22 mouse cellular contexts compared by ENCODE assay signal in the genomic region with DNA sequence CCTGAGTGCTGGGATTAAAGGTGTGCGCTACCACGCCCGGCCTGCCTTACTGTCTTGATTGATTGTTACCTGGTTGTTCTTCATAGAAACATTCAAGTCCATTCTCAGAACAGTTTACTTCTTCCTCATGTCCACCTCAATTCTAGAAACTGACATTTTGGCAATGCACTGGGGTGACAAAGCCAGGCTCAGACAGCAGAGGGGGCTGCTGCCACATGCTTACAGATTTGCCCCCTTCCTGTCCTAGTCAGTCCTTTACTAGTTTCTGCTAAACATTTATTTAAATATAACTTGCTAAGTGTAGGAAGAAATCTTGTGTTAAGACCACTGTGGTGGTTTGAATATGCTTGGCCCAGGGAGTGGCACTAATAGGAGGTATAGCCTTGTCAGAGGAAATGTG.
DNase-seq lines count a peak whose midpoint lies in the region; TF ChIP-seq lines count a peak whose summit lies in the region.
"Had no signal": no experiment of that assay in that cellular context is flagged by ENCODE, and none has a peak within 500 bp of the region (broad histone marks: within the 10 kb centered on the region; RNA-seq: fewer than 3 reads in every experiment).

No protein-coding gene starts in this region.

- no peak overlapping the region for H3K9ac ChIP-seq in ES-Bruce4 (ENCODE audit: low read depth, poor library complexity, severe bottlenecking)
- H3K9ac ChIP-seq: embryonic facial prominence, embryonic 12.5 days; intestine, embryonic 15.5 days; kidney, embryonic 15.5 days; limb, embryonic 13.5 days had no signal

- H3K4me3 ChIP-seq in kidney, adult 2 months (ENCODE audit: insufficient read depth, low read depth, low read length), result no peak overlapping the region
- H3K4me3 ChIP-seq in lung, adult 2 months (replicated peaks; ENCODE audit: extremely low read depth, low read depth, low read length), result no peak overlapping the region
- H3K4me3 ChIP-seq in ES-Bruce4 (ENCODE audit: low read depth, low read length), result no peak overlapping the region
- H3K4me3 ChIP-seq in bone marrow, adult 2 months (replicated peaks; ENCODE audit: control insufficient read depth, low read depth, low read length), result no peak overlapping the region
- H3K4me3 ChIP-seq: embryonic facial prominence, embryonic 12.5 days; intestine, embryonic 15.5 days; kidney, embryonic 15.5 days; limb, embryonic 13.5 days had no signal

- TF ChIP-seq CTCF in kidney, adult 2 months (conservative IDR thresholded peaks at IDR 0.05; ENCODE audit: insufficient read depth, insufficient read length, low read depth, low read length), result 0 out of 2 replicates have a peak, but pooled peaks have one; percentile 21
- peak; percentile 19; the same call in 1 of the 2 replicates for TF ChIP-seq CTCF in lung, adult 2 months (IDR thresholded peaks at IDR 0.05; ENCODE audit: insufficient read depth, low read length)
- peak; percentile 12 for TF ChIP-seq CTCF in ES-Bruce4 (IDR thresholded peaks at IDR 0.05; ENCODE audit: low read depth, low read length)
- TF ChIP-seq CTCF in bone marrow, adult 2 months (IDR thresholded peaks at IDR 0.05; ENCODE audit: control insufficient read depth, insufficient read depth, low read length), result peak; percentile 17; the same call in 1 of the 2 replicates

- no peaks in the 10 kb centered on the region for H3K9me3 ChIP-seq in ES-Bruce4 (replicated peaks; ENCODE audit: control insufficient read depth, insufficient read depth, low read length, poor library complexity, severe bottlenecking)
- H3K9me3 ChIP-seq: embryonic facial prominence, embryonic 12.5 days; G1E; intestine, embryonic 15.5 days had no signal

- H3K27ac ChIP-seq in kidney, adult 2 months (ENCODE audit: insufficient read depth, low read depth, low read length), result no peak overlapping the region
- H3K27ac ChIP-seq in ES-Bruce4 (ENCODE audit: insufficient read depth, low read length), result no peak overlapping the region
- no peak overlapping the region for H3K27ac ChIP-seq in bone marrow, adult 2 months (ENCODE audit: control insufficient read depth, insufficient read depth, low read depth, low read length, poor library complexity)
- H3K27ac ChIP-seq: embryonic facial prominence, embryonic 12.5 days; intestine, embryonic 15.5 days; kidney, embryonic 15.5 days; limb, embryonic 13.5 days; macrophage had no signal

- H3K27me3 ChIP-seq in kidney, adult 2 months (replicated peaks; ENCODE audit: control insufficient read depth, insufficient read depth, low read length), result no peaks in the 10 kb centered on the region
- no peaks in the 10 kb centered on the region for H3K27me3 ChIP-seq in ES-Bruce4 (ENCODE audit: control insufficient read depth, insufficient read depth, low read length, poor library complexity, severe bottlenecking)
- H3K27me3 ChIP-seq: embryonic facial prominence, embryonic 12.5 days; intestine, embryonic 15.5 days; kidney, embryonic 15.5 days; Patski had no signal

- no peak for TF ChIP-seq POLR2A in kidney, adult 2 months (IDR thresholded peaks at IDR 0.05; ENCODE audit: low read depth, low read length)
- TF ChIP-seq POLR2A in lung, adult 2 months (IDR thresholded peaks at IDR 0.05; ENCODE audit: borderline replicate concordance, extremely low read depth, low read depth, low read length), result no peak
- no peak for TF ChIP-seq POLR2A in ES-Bruce4 (IDR thresholded peaks at IDR 0.05; ENCODE audit: insufficient read depth, low read length)
- TF ChIP-seq POLR2A in bone marrow, adult 2 months (IDR thresholded peaks at IDR 0.05; ENCODE audit: borderline replicate concordance, control insufficient read depth, low read depth, low read length), result no peak

- no peak for TF ChIP-seq EP300 in ES-Bruce4 (IDR thresholded peaks at IDR 0.05; ENCODE audit: insufficient read depth, low read depth, low read length)

- 96% methylated on average over 3 of the region's 3 CpGs for WGBS in kidney, adult 2 months
- 99% methylated on average over 3 of the region's 3 CpGs for WGBS in lung, adult 2 months
- 86% methylated on average over 3 of the region's 3 CpGs for WGBS in bone marrow, adult 2 months

- H3K4me1 ChIP-seq in kidney, adult 2 months (ENCODE audit: control insufficient read depth, insufficient read depth, low read length), result no peaks in the 10 kb centered on the region
- no peaks in the 10 kb centered on the region for H3K4me1 ChIP-seq in lung, adult 2 months (ENCODE audit: control insufficient read depth, insufficient read depth, low read length)
- H3K4me1 ChIP-seq in ES-Bruce4 (ENCODE audit: control insufficient read depth, insufficient read depth, low read length), result no peaks in the 10 kb centered on the region
- H3K4me1 ChIP-seq in bone marrow, adult 2 months (ENCODE audit: control insufficient read depth, insufficient read depth, low read length), result no peaks in the 10 kb centered on the region
- H3K4me1 ChIP-seq: kidney, embryonic 15.5 days had no signal

- no peak for DNase-seq in kidney, adult 2 months
- no peak for DNase-seq in kidney, postnatal 4 days
- DNase-seq in lung, adult 2 months, result no peak
- no peak for DNase-seq in lung, postnatal 14 days
- no peak for DNase-seq in left cerebral cortex, adult 9 months (ENCODE audit: low spot score in 2 of 2)
- DNase-seq: adrenal gland, postnatal 10 days; cerebellum, adult 11-12 months; cerebellum, adult 9-11 months; embryo, embryonic 11 days; heart, postnatal 14 days; kidney, postnatal 36 days; lung, adult 18-20 months; midbrain, embryonic 14.5 days had no signal

- H3K36me3 ChIP-seq in kidney, adult 2 months (ENCODE audit: control insufficient read depth, insufficient read depth, low read length), result no peaks in the 10 kb centered on the region
- H3K36me3 ChIP-seq in ES-Bruce4 (ENCODE audit: control insufficient read depth, insufficient read depth, low read length, poor library complexity, severe bottlenecking), result no peaks in the 10 kb centered on the region
- H3K36me3 ChIP-seq: embryonic facial prominence, embryonic 12.5 days; G1E; intestine, embryonic 15.5 days; kidney, embryonic 15.5 days; limb, embryonic 13.5 days had no signal
